ENCODE assay signal across 9 mouse cellular contexts in genomic region chr7:44645951-44646350, GRCm38 (mm10). TPM values are rescaled to one million over a fixed set of nuclear protein-coding genes. Genes with fewer than 3 reads are reported as not detected.
A peak's percentile ranks its signal among the peaks of the same experiment; 100 is the strongest.
DNase-seq lines count a peak whose midpoint lies in the region; ATAC-seq lines count a peak whose summit lies in the region.
"Had no signal": no experiment of that assay in that cellular context is flagged by ENCODE, and none has a peak within 500 bp of the region (broad histone marks: within the 10 kb centered on the region; RNA-seq: fewer than 3 reads in every experiment).

No protein-coding gene starts in this region.

- H3K4me3 ChIP-seq in forebrain, embryonic 13.5 days, result no peak overlapping the region
- H3K4me3 ChIP-seq in forebrain, embryonic 11.5 days (ENCODE audit: low read depth, low read length), result no peak overlapping the region
- H3K4me3 ChIP-seq: liver, embryonic 15.5 days had no signal

- 20% methylated on average over 15 of the region's 15 CpGs for WGBS in forebrain, embryonic 13.5 days
- WGBS in forebrain, embryonic 11.5 days, result 24% methylated on average over 15 of the region's 15 CpGs

- H3K4me1 ChIP-seq in forebrain, embryonic 13.5 days, result 0 out of 2 replicates have a peak, but pooled peaks cover 6% of the 10 kb centered on the region
- no peaks in the 10 kb centered on the region for H3K4me1 ChIP-seq in forebrain, embryonic 11.5 days (replicated peaks; ENCODE audit: control insufficient read depth, insufficient read depth, low read length)
- H3K4me1 ChIP-seq: liver, embryonic 15.5 days had no signal

- no peak overlapping the region for H3K9ac ChIP-seq in forebrain, embryonic 13.5 days
- no peak overlapping the region for H3K9ac ChIP-seq in forebrain, embryonic 11.5 days (ENCODE audit: low read length)
- H3K9ac ChIP-seq: liver, embryonic 15.5 days had no signal

- no peak overlapping the region for H3K27ac ChIP-seq in forebrain, embryonic 13.5 days
- H3K27ac ChIP-seq in forebrain, embryonic 11.5 days (ENCODE audit: low read depth, low read length), result no peak overlapping the region
- H3K27ac ChIP-seq: liver, embryonic 15.5 days had no signal

- no peaks in the 10 kb centered on the region for H3K36me3 ChIP-seq in forebrain, embryonic 13.5 days (ENCODE audit: poor library complexity, severe bottlenecking)
- no peaks in the 10 kb centered on the region for H3K36me3 ChIP-seq in forebrain, embryonic 11.5 days (ENCODE audit: control insufficient read depth, insufficient read depth, low read length)
- H3K36me3 ChIP-seq: liver, embryonic 15.5 days had no signal

- DNase-seq in forebrain, embryonic 11.5 days (ENCODE audit: low spot score), result no peak
- DNase-seq in 3T3-L1 (ENCODE audit: low read depth, low spot score), result peak; percentile 9
- DNase-seq in cerebellum, adult 8-10 months, result peak; percentile 77
- DNase-seq in kidney, postnatal 14 days, result peak; percentile 62
- no peak for DNase-seq in liver
- no peak for DNase-seq in layer of hippocampus, adult 18-20 months (ENCODE audit: low spot score in 2 of 2)

- H3K27me3 ChIP-seq in forebrain, embryonic 13.5 days, result peaks cover 55% of the 10 kb centered on the region
- H3K27me3 ChIP-seq in forebrain, embryonic 11.5 days (ENCODE audit: control insufficient read depth, insufficient read depth, low read length), result peaks cover 11% of the 10 kb centered on the region; the same call in 1 of the 2 replicates

- ATAC-seq in forebrain, embryonic 13.5 days, result no peak
- no peak for ATAC-seq in forebrain, embryonic 11.5 days (replicated peaks; ENCODE audit: low FRiP score)
- no peak for ATAC-seq in erythroid progenitor cell, adult 5-6 weeks (replicated peaks; ENCODE audit: low FRiP score, poor library complexity, severe bottlenecking)

- H3K4me2 ChIP-seq in forebrain, embryonic 13.5 days, result peak overlapping the region; percentile 33
- no peak overlapping the region for H3K4me2 ChIP-seq in forebrain, embryonic 11.5 days (ENCODE audit: low read depth, low read length, severe bottlenecking)
- H3K4me2 ChIP-seq: liver, embryonic 15.5 days had no signal

- H3K9me3 ChIP-seq in forebrain, embryonic 13.5 days (replicated peaks), result no peaks in the 10 kb centered on the region
- no peaks in the 10 kb centered on the region for H3K9me3 ChIP-seq in forebrain, embryonic 11.5 days (ENCODE audit: control insufficient read depth, low read length)
- H3K9me3 ChIP-seq: liver, embryonic 15.5 days had no signal

RNA-seq across cellular contexts. Expression of gene Myh14, which starts 24.7 kb away (rescaled TPM):
- polyA plus RNA-seq in forebrain, embryonic 13.5 days (2015; fragmentation: Nextera tagmentation; extraction: Ambion mirVana), result 0.49 and 0.84 TPM in 2 replicates
- polyA plus RNA-seq in forebrain, embryonic 11.5 days (2014; fragmentation: Nextera tagmentation; extraction: Ambion mirVana), result 1.7 and 2.6 TPM in 2 replicates
- not detected in 2 replicates for total RNA-seq in erythroid progenitor cell, adult 5-6 weeks (2015; ENCODE audit: low replicate concordance)
- total RNA-seq in erythroid progenitor cell, adult 5-6 weeks (2017; ENCODE audit: low replicate concordance), result 0.08 TPM in 1 of 2 replicates, not detected in the other
- 10 to 100 TPM; 31.4 to 33.4 TPM for total RNA-seq in layer of hippocampus, adult 18-20 months (2021)

RNA-seq across cellular contexts. Expression of gene Kcnc3, which starts 55.5 kb away (rescaled TPM):
- 2.1 and 2.4 TPM in 2 replicates for polyA plus RNA-seq in forebrain, embryonic 13.5 days (2015; fragmentation: Nextera tagmentation; extraction: Ambion mirVana)
- 1.8 and 2.0 TPM in 2 replicates for polyA plus RNA-seq in forebrain, embryonic 11.5 days (2014; fragmentation: Nextera tagmentation; extraction: Ambion mirVana)
- total RNA-seq in erythroid progenitor cell, adult 5-6 weeks (2015; ENCODE audit: low replicate concordance), result not detected in 2 replicates
- not detected in 2 replicates for total RNA-seq in erythroid progenitor cell, adult 5-6 weeks (2017; ENCODE audit: low replicate concordance)
- 100 to 1,000 TPM; 164 to 170 TPM for total RNA-seq in layer of hippocampus, adult 18-20 months (2021)

Comparison
In these comparisons a context has a peak if more than half of its experiments do, and no peak if none do; other contexts are left out.
1. DNase-seq: peak in 3T3-L1 (single experiment), cerebellum, adult 8-10 months (single experiment) and kidney, postnatal 14 days (single experiment); none in forebrain, embryonic 11.5 days (single experiment), liver (single experiment) and layer of hippocampus, adult 18-20 months (0 of 2).
2. RNA of gene Myh14, which starts 24.7 kb away (total RNA-seq): 31.4 to 33.4 TPM in layer of hippocampus, adult 18-20 months; 0.08 TPM in erythroid progenitor cell, adult 5-6 weeks; every median in the first group is over 10 times any median in the second.
3. RNA of gene Kcnc3, which starts 55.5 kb away (total RNA-seq): 164 to 170 TPM in layer of hippocampus, adult 18-20 months; not detected in erythroid progenitor cell, adult 5-6 weeks; every median in the first group is over 100 times any median in the second.